Mouse (Mus musculus) cortical plate, adult 2 months (tissue): ENCODE data around the gene Mtmr14.

Source experiments
- CTCF ChIP-seq: fragments of 200-500 bp; IDR thresholded peaks from 2 replicates; pipeline ENCODE4 v1.5.1; 2011; ENCODE audit warnings: mild to moderate bottlenecking, control low read depth, low read length; ENCODE audit not compliant: insufficient read depth; ENCODE audit errors: extremely low read depth
- POLR2A ChIP-seq: fragments of 200-500 bp; IDR thresholded peaks from 2 replicates; pipeline ENCODE4 v1.6.1; 2011; ENCODE audit warnings: mild to moderate bottlenecking, low read length, control low read depth; ENCODE audit not compliant: insufficient read depth; ENCODE audit errors: extremely low read depth

GRCm38 (mm10) chr6:113194517-113194840 is 43.2 kb upstream of the Mtmr14 start:
- TF ChIP-seq POLR2A, result no peak
- TF ChIP-seq CTCF, result no peak
